Mouse (Mus musculus): ENCODE results near the gene Adam23. TPM values are rescaled to one million over a fixed set of nuclear protein-coding genes. Genes with fewer than 3 reads are reported as not detected.

Adam23 gene
- polyA plus RNA-seq, 1 experiment from 2014 or later, result 1.3 TPM

DNA sequence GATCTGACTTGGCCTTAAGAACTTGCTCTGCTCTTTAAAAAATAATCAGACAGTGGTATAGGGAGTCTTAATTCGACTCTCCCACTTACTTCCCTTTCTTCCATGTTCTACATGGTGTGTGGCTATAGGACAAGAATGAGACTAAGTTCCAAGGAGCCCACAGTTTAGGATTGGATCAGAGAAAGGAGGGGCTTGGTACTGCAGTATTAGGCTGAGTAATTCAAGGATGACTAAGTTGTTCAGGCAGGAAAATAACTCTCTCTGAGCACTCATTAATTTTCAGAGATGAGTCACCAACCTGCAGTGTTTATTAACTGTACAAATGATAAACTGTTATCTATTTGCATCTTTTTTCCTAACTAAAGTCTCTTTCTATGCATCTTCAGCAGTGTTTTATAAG lies 45.3 kb downstream of the Adam23 start:
- Histone ChIP-seq H3K4me1 (replicated peaks; ENCODE audit: control insufficient read depth, insufficient read depth, low read length) (no peaks in the 10 kb centered on the region), H3K27me3 (replicated peaks; ENCODE audit: control insufficient read depth, insufficient read depth, low read length) (no peaks in the 10 kb centered on the region), H3K4me2 (replicated peaks; ENCODE audit: low read depth) (no peak overlapping the region), H3K36me3 (ENCODE audit: control insufficient read depth, insufficient read depth) (no peaks in the 10 kb centered on the region), H3K4me3 (ENCODE audit: low read depth, low read length) (no peak overlapping the region), H3K9me3 (ENCODE audit: control insufficient read depth) (no peaks in the 10 kb centered on the region), H3K9ac (ENCODE audit: low read depth, low read length) (no peak overlapping the region), H3K27ac (ENCODE audit: low read depth, low read length) (no peak overlapping the region)
- 48% methylated on average over 1 of the region's 1 CpGs for WGBS
- TF ChIP-seq CTCF (IDR thresholded peaks at IDR 0.05; ENCODE audit: low read depth), result no peak
- no peak for ATAC-seq

GRCm38 (mm10) chr1:63493325-63493724 lies 47.6 kb downstream of the Adam23 start:
- Histone ChIP-seq H3K4me1 (replicated peaks; ENCODE audit: control insufficient read depth, insufficient read depth, low read length) (no peaks in the 10 kb centered on the region), H3K9ac (ENCODE audit: low read depth, low read length) (no peak overlapping the region), H3K4me3 (ENCODE audit: low read depth, low read length) (no peak overlapping the region), H3K4me2 (replicated peaks; ENCODE audit: low read depth) (no peak overlapping the region), H3K27ac (ENCODE audit: low read depth, low read length) (no peak overlapping the region), H3K9me3 (ENCODE audit: control insufficient read depth) (no peaks in the 10 kb centered on the region), H3K27me3 (replicated peaks; ENCODE audit: control insufficient read depth, insufficient read depth, low read length) (no peaks in the 10 kb centered on the region), H3K36me3 (ENCODE audit: control insufficient read depth, insufficient read depth) (no peaks in the 10 kb centered on the region)
- ATAC-seq, result no peak
- WGBS, result 37% methylated on average over 5 of the region's 5 CpGs
- no peak for TF ChIP-seq CTCF (IDR thresholded peaks at IDR 0.05; ENCODE audit: low read depth)

GRCm38 (mm10) chr1:63507386-63507785 lies 61.7 kb downstream of the Adam23 start:
- 69% methylated on average over 4 of the region's 4 CpGs for WGBS

GRCm38 (mm10) chr1:63508801-63509200 lies 63.1 kb downstream of the Adam23 start:
- 53% methylated on average over 4 of the region's 4 CpGs for WGBS
- Histone ChIP-seq H3K4me3 (ENCODE audit: low read depth, low read length) (no peak overlapping the region), H3K9ac (ENCODE audit: low read depth, low read length) (no peak overlapping the region), H3K27ac (ENCODE audit: low read depth, low read length) (no peak overlapping the region), H3K4me1 (replicated peaks; ENCODE audit: control insufficient read depth, insufficient read depth, low read length) (no peaks in the 10 kb centered on the region), H3K27me3 (replicated peaks; ENCODE audit: control insufficient read depth, insufficient read depth, low read length) (no peaks in the 10 kb centered on the region), H3K36me3 (ENCODE audit: control insufficient read depth, insufficient read depth) (no peaks in the 10 kb centered on the region), H3K4me2 (replicated peaks; ENCODE audit: low read depth) (no peak overlapping the region), H3K9me3 (ENCODE audit: control insufficient read depth) (no peaks in the 10 kb centered on the region)
- ATAC-seq, result no peak
- TF ChIP-seq CTCF (IDR thresholded peaks at IDR 0.05; ENCODE audit: low read depth), result no peak

More at GRCm38 (mm10) chr1:63507386-63507785, 61.7 kb downstream of the Adam23 start:
- Histone ChIP-seq H3K4me2 (replicated peaks; ENCODE audit: low read depth) (no peak overlapping the region), H3K4me3 (ENCODE audit: low read depth, low read length) (no peak overlapping the region), H3K9me3 (ENCODE audit: control insufficient read depth) (no peaks in the 10 kb centered on the region), H3K36me3 (ENCODE audit: control insufficient read depth, insufficient read depth) (no peaks in the 10 kb centered on the region), H3K27ac (ENCODE audit: low read depth, low read length) (no peak overlapping the region), H3K9ac (ENCODE audit: low read depth, low read length) (no peak overlapping the region), H3K4me1 (replicated peaks; ENCODE audit: control insufficient read depth, insufficient read depth, low read length) (no peaks in the 10 kb centered on the region), H3K27me3 (replicated peaks; ENCODE audit: control insufficient read depth, insufficient read depth, low read length) (no peaks in the 10 kb centered on the region)
- no peak for ATAC-seq
- TF ChIP-seq CTCF (IDR thresholded peaks at IDR 0.05; ENCODE audit: low read depth), result no peak

- ATAC-seq, result no peak
- no peaks in the 10 kb centered on the region for H3K9me3 ChIP-seq (ENCODE audit: control insufficient read depth)
- TF ChIP-seq CTCF (IDR thresholded peaks at IDR 0.05; ENCODE audit: low read depth), result no peak
Observed at GRCm38 (mm10) chr1:63511416-63511815, 65.7 kb downstream of the Adam23 start.

DNA sequence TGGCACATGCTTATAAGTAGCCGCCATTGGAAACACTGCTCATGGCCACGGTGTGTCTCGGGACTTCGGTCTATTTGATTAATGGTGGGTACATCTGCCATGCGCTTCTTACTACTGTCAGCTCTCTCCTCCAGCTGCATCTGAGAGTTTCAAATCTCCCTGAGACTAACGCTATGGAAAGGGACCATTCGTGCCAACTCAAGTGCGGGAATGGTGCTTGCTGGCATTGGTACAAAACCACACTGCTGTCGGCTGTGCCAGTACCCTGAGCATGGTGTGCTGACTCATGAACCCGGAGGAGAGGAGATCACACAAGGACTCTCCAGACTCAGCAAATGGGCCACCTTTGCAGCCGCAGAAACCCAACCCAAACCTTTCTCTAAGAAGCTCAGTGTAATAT lies 72.1 kb downstream of the Adam23 start:
- Histone ChIP-seq H3K27ac (ENCODE audit: low read depth, low read length) (no peak overlapping the region), H3K9me3 (ENCODE audit: control insufficient read depth) (no peaks in the 10 kb centered on the region), H3K9ac (ENCODE audit: low read depth, low read length) (no peak overlapping the region), H3K4me1 (replicated peaks; ENCODE audit: control insufficient read depth, insufficient read depth, low read length) (no peaks in the 10 kb centered on the region), H3K4me3 (ENCODE audit: low read depth, low read length) (no peak overlapping the region), H3K27me3 (replicated peaks; ENCODE audit: control insufficient read depth, insufficient read depth, low read length) (no peaks in the 10 kb centered on the region), H3K36me3 (ENCODE audit: control insufficient read depth, insufficient read depth) (no peaks in the 10 kb centered on the region), H3K4me2 (replicated peaks; ENCODE audit: low read depth) (no peak overlapping the region)
- no peak for ATAC-seq
- 89% methylated on average over 11 of the region's 11 CpGs for WGBS
- no peak for TF ChIP-seq CTCF (IDR thresholded peaks at IDR 0.05; ENCODE audit: low read depth)

More at GRCm38 (mm10) chr1:63511416-63511815, 65.7 kb downstream of the Adam23 start:
- no peaks in the 10 kb centered on the region for H3K27me3 ChIP-seq (replicated peaks; ENCODE audit: control insufficient read depth, insufficient read depth, low read length)
- WGBS, result 48% methylated on average over 3 of the region's 3 CpGs
- no peak overlapping the region for H3K27ac ChIP-seq (ENCODE audit: low read depth, low read length)
- no peaks in the 10 kb centered on the region for H3K4me1 ChIP-seq (replicated peaks; ENCODE audit: control insufficient read depth, insufficient read depth, low read length)
- no peaks in the 10 kb centered on the region for H3K36me3 ChIP-seq (ENCODE audit: control insufficient read depth, insufficient read depth)
- no peak overlapping the region for H3K4me2 ChIP-seq (replicated peaks; ENCODE audit: low read depth)
- no peak overlapping the region for H3K9ac ChIP-seq (ENCODE audit: low read depth, low read length)
- H3K4me3 ChIP-seq (ENCODE audit: low read depth, low read length), result no peak overlapping the region

DNA sequence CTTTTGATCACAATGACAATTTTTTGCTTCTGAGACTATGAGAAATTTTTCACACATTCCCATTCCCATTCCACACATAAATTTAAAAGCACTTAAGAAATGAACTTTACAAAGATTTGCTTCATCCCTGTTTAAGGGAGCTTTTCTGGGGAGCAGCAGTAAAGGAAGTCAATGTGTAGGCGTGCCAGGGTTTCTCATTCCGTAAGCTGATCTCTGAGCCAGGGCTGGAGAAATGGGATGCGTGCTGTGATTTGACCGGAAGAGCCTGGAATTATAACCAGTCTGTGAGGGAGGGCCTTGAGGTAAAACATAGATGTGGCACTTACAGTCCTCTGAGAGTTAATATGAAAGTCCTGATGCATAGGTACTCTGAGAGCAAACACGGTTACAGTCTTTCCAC lies 73.1 kb downstream of the Adam23 start:
- Histone ChIP-seq H3K4me3 (ENCODE audit: low read depth, low read length) (no peak overlapping the region), H3K4me2 (replicated peaks; ENCODE audit: low read depth) (no peak overlapping the region), H3K27me3 (replicated peaks; ENCODE audit: control insufficient read depth, insufficient read depth, low read length) (no peaks in the 10 kb centered on the region), H3K9me3 (ENCODE audit: control insufficient read depth) (no peaks in the 10 kb centered on the region), H3K9ac (ENCODE audit: low read depth, low read length) (no peak overlapping the region), H3K4me1 (replicated peaks; ENCODE audit: control insufficient read depth, insufficient read depth, low read length) (no peaks in the 10 kb centered on the region), H3K36me3 (ENCODE audit: control insufficient read depth, insufficient read depth) (no peaks in the 10 kb centered on the region), H3K27ac (ENCODE audit: low read depth, low read length) (no peak overlapping the region)
- TF ChIP-seq CTCF (IDR thresholded peaks at IDR 0.05; ENCODE audit: low read depth), result no peak
- ATAC-seq, result no peak
- WGBS, result 77% methylated on average over 5 of the region's 5 CpGs

All from intestine, postnatal 0 days (tissue).